Mouse (Mus musculus) kidney, embryonic 15.5 days (tissue): ENCODE data around the gene Slit3. TPM values are rescaled to one million over a fixed set of nuclear protein-coding genes. Genes with fewer than 3 reads are reported as not detected.
A peak's percentile ranks its signal among the peaks of the same experiment; 100 is the strongest.

Source experiments
- ATAC-seq: fragments of 200-750 bp; cut with Nextera tagmentation; replicated peaks from 2 replicates; pipeline ENCODE4 v1.8.0; 2017; ENCODE audit warnings: moderate TSS enrichment; ENCODE audit not compliant: low FRiP score
- H3K27ac ChIP-seq: fragments of 300-500 bp; sonication (generic); 2 replicates; pipeline ENCODE4 v1.5.1; 2015; ENCODE audit warnings: mild to moderate bottlenecking, inconsistent platforms
- H3K27me3 ChIP-seq: fragments of 300-500 bp; sonication (generic); 2 replicates; pipeline ENCODE4 v1.6.1; 2015; ENCODE audit warnings: inconsistent platforms
- H3K36me3 ChIP-seq: fragments of 300-500 bp; sonication (generic); 2 replicates; pipeline ENCODE4 v1.6.1; 2015; ENCODE audit warnings: inconsistent platforms
- H3K4me1 ChIP-seq: fragments of 300-500 bp; sonication (generic); 2 replicates; pipeline ENCODE4 v1.6.1; 2015; ENCODE audit warnings: inconsistent platforms
- H3K4me2 ChIP-seq: fragments of 300-500 bp; sonication (generic); 2 replicates; pipeline ENCODE4 v1.6.1; 2015; ENCODE audit warnings: moderate library complexity, mild to moderate bottlenecking, inconsistent platforms
- H3K4me3 ChIP-seq: fragments of 300-500 bp; sonication (generic); replicated peaks from 2 replicates; pipeline ENCODE4 v1.5.1; 2015; ENCODE audit warnings: mild to moderate bottlenecking, inconsistent platforms
- H3K9ac ChIP-seq: fragments of 300-500 bp; sonication (generic); 2 replicates; pipeline ENCODE4 v1.6.1; 2015; ENCODE audit warnings: mild to moderate bottlenecking, inconsistent platforms
- H3K9me3 ChIP-seq: fragments of 300-500 bp; sonication (generic); replicated peaks from 2 replicates; pipeline ENCODE4 v1.6.1; 2016; ENCODE audit warnings: inconsistent platforms
- WGBS: fragments of 180-500 bp; shearing (Covaris S2); methylation state at CpG from one replicate; pipeline ENCODE4 v1.1.7; 2015; ENCODE audit warnings: mixed read lengths; 5-methylcytosine and 5-hydroxymethylcytosine counted together
- polyA plus RNA-seq: library from polyadenylated mRNA; unstranded; fragments of >200 nt; fragmentation: Nextera tagmentation; extraction: Ambion mirVana; gene quantifications from 2 replicates; pipeline ENCODE4 v1.2.1, GENCODE M21; 2015

Gene Slit3
- polyA plus RNA-seq, 1 experiment from 2014 or later, result 14.9 TPM

DNA sequence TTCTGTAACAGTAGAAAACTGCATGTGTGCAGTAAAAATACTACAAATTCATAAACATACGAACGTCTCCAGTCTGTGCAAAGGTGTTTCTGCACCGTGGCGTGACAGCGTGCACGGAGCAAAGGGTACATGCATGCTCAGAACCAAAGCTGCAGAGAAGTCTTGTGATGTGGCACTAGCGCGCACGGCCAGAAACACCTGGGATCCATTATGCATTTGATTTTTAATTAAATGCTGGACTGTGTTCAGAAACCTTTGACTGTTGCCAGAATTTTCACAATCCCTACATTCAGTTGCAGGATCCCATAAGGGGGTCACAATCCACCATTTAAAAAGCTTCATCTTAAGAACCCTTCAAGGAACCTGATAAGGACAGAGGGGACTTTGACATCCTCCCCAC lies 553.2 kb downstream of the Slit3 start:
- H3K9me3 ChIP-seq, result no peaks in the 10 kb centered on the region

GRCm38 (mm10) chr11:35676744-35677143 lies 555.7 kb downstream of the Slit3 start:
- Histone ChIP-seq H3K27me3 (no peaks in the 10 kb centered on the region), H3K4me3 (no peak overlapping the region), H3K27ac (0 out of 2 replicates have a peak overlapping the region, but pooled peaks have one; percentile 46), H3K4me2 (no peak overlapping the region), H3K9me3 (no peaks in the 10 kb centered on the region), H3K4me1 (peaks cover 16% of the 10 kb centered on the region), H3K36me3 (no peaks in the 10 kb centered on the region), H3K9ac (no peak overlapping the region)
- WGBS, result 14% methylated on average over 4 of the region's 4 CpGs
- peak; percentile 91 for ATAC-seq

More for the DNA sequence above, 553.2 kb downstream of the Slit3 start:
- Histone ChIP-seq H3K4me3 (no peak overlapping the region), H3K4me1 (peaks cover 16% of the 10 kb centered on the region), H3K4me2 (no peak overlapping the region), H3K27me3 (no peaks in the 10 kb centered on the region), H3K27ac (no peak overlapping the region), H3K36me3 (no peaks in the 10 kb centered on the region), H3K9ac (no peak overlapping the region)
- ATAC-seq, result no peak
- WGBS, result 92% methylated on average over 9 of the region's 9 CpGs

- peaks cover 16% of the 10 kb centered on the region for H3K4me1 ChIP-seq
- H3K36me3 ChIP-seq, result no peaks in the 10 kb centered on the region
- H3K4me3 ChIP-seq, result no peak overlapping the region
- no peak for ATAC-seq
- no peak overlapping the region for H3K9ac ChIP-seq
- no peaks in the 10 kb centered on the region for H3K27me3 ChIP-seq
- no peaks in the 10 kb centered on the region for H3K9me3 ChIP-seq
- WGBS, result 86% methylated on average over 5 of the region's 5 CpGs
- no peak overlapping the region for H3K27ac ChIP-seq
- no peak overlapping the region for H3K4me2 ChIP-seq
These were observed 559.0 kb downstream of the Slit3 start for GRCm38 (mm10) chr11:35679976-35680375.

DNA sequence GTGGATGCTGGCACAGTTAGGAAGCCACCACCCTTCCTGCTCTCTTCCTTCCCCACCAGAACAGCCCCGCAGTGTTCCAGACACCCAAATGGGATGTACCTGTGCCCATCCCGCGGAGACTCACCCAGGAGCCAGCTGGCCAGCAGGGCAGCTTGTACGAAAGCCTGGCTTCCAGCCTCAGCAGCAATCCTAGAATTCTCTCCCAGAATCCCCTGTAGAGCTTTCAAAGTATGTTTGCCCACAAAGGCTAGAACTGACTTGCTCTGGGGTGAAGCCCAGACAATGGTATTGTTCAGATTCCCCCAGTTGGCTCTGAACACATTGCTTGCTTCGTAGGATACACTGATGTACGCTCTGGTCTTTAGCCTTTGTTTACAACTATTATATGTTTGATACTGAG lies 566.3 kb downstream of the Slit3 start:
- Histone ChIP-seq H3K27me3 (0 out of 2 replicates have a peak, but pooled peaks cover under 1% of the 10 kb centered on the region), H3K9me3 (no peaks in the 10 kb centered on the region), H3K27ac (no peak overlapping the region), H3K4me2 (no peak overlapping the region), H3K9ac (no peak overlapping the region), H3K4me1 (peaks cover 7% of the 10 kb centered on the region), H3K4me3 (no peak overlapping the region), H3K36me3 (peaks cover 5% of the 10 kb centered on the region; the same call in 1 of the 2 replicates)
- no peak for ATAC-seq
- WGBS, result 94% methylated on average over 6 of the region's 6 CpGs

- Histone ChIP-seq H3K9me3 (no peaks in the 10 kb centered on the region), H3K36me3 (peaks cover 5% of the 10 kb centered on the region; the same call in 1 of the 2 replicates), H3K4me1 (peaks cover 12% of the 10 kb centered on the region), H3K4me2 (no peak overlapping the region), H3K9ac (no peak overlapping the region), H3K27me3 (0 out of 2 replicates have a peak, but pooled peaks cover 3% of the 10 kb centered on the region), H3K4me3 (no peak overlapping the region), H3K27ac (no peak overlapping the region)
- peak; percentile 63; the same call in 1 of the 2 replicates for ATAC-seq
- WGBS, result 38% methylated on average over 7 of the region's 7 CpGs
These were observed 569.7 kb downstream of the Slit3 start for GRCm38 (mm10) chr11:35690515-35691281.

DNA sequence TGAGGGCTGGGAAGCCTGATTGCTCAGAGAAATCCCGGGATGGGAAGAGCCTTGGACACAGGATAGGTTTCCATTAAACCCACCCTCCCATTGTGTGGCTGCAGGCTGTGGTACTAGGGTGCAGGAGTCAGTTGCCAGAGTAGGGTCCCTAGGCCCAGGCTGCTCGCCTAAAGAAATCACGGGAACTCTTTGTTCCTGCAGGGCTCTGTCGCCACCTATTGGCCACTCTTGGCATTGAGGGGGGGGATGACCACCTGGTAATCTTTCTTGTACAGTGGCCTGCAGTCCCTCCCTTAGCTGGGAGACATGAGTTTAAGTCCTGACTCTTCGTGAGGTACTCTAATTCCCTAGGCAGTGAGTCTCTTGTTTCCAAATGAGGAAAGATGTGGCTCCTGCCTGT lies 572.1 kb downstream of the Slit3 start:
- Histone ChIP-seq H3K27me3 (0 out of 2 replicates have a peak, but pooled peaks cover 3% of the 10 kb centered on the region), H3K36me3 (peaks cover 5% of the 10 kb centered on the region; the same call in 1 of the 2 replicates), H3K9me3 (no peaks in the 10 kb centered on the region), H3K27ac (no peak overlapping the region), H3K4me1 (peaks cover 12% of the 10 kb centered on the region), H3K4me3 (no peak overlapping the region), H3K9ac (no peak overlapping the region), H3K4me2 (no peak overlapping the region)
- 19% methylated on average over 5 of the region's 5 CpGs for WGBS
- ATAC-seq, result peak; percentile 43

DNA sequence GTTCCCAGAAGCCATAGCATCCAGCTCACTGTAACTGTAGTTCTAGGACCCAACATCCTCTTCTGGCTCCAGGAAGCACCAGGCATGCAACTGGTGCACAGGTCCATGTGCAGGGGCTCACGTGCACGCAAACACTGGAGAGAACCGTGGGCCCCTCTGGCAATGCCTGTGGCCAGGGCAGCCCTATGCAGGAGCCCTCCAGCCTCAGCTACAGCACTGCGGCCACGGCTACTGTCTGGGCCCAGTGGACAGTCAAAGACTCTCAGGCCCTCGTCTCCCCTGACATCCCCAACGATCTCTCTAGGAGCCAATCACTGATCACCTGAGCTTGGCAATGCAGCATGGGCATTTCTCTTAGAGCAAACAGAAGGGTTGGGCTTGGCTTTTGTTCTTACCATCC lies 572.6 kb downstream of the Slit3 start:
- WGBS, result 82% methylated on average over 7 of the region's 7 CpGs
- ATAC-seq, result no peak
- no peak overlapping the region for H3K4me2 ChIP-seq

GRCm38 (mm10) chr11:35697476-35697875 lies 576.5 kb downstream of the Slit3 start:
- no peak for ATAC-seq
- Histone ChIP-seq H3K4me1 (peaks cover 6% of the 10 kb centered on the region; the same call in 1 of the 2 replicates), H3K4me2 (no peak overlapping the region), H3K36me3 (no peaks in the 10 kb centered on the region), H3K9ac (no peak overlapping the region), H3K27me3 (0 out of 2 replicates have a peak, but pooled peaks cover under 1% of the 10 kb centered on the region), H3K27ac (no peak overlapping the region), H3K4me3 (no peak overlapping the region), H3K9me3 (no peaks in the 10 kb centered on the region)
- WGBS, result 89% methylated on average over 7 of the region's 7 CpGs

More for the DNA sequence above, 572.6 kb downstream of the Slit3 start:
- Histone ChIP-seq H3K27me3 (0 out of 2 replicates have a peak, but pooled peaks cover 3% of the 10 kb centered on the region), H3K4me1 (peaks cover 12% of the 10 kb centered on the region), H3K27ac (no peak overlapping the region), H3K9me3 (no peaks in the 10 kb centered on the region), H3K9ac (no peak overlapping the region), H3K4me3 (no peak overlapping the region), H3K36me3 (peaks cover 1% of the 10 kb centered on the region; the same call in 1 of the 2 replicates)

GRCm38 (mm10) chr11:35698901-35699300 lies 577.9 kb downstream of the Slit3 start:
- no peak for ATAC-seq
- H3K27me3 ChIP-seq, result no peaks in the 10 kb centered on the region
- WGBS, result 87% methylated on average over 5 of the region's 5 CpGs
- H3K4me3 ChIP-seq, result no peak overlapping the region
- no peak overlapping the region for H3K9ac ChIP-seq
- no peak overlapping the region for H3K27ac ChIP-seq
- 0 out of 2 replicates have a peak, but pooled peaks cover 6% of the 10 kb centered on the region for H3K9me3 ChIP-seq
- no peak overlapping the region for H3K4me2 ChIP-seq
- H3K4me1 ChIP-seq, result 0 out of 2 replicates have a peak, but pooled peaks cover 3% of the 10 kb centered on the region
- peaks cover 11% of the 10 kb centered on the region for H3K36me3 ChIP-seq

DNA sequence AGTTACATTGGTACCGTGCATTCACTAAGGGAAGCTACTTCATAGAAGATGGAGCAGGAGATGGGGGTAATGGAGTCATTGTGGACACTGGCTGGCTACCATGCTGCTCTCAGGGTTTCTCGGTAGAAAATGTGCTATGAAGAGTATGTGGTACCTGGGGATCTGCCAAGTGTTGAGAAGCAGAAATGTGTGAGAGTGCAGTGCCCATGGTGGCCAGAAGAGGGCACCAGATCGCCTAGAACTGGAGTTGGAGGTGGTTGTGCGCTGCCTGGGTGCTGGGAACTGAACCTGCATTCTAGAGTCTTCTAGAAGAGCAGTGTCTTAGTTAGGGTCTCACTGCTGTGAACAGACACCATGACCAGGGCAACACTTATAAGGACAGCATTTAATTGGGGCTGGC lies 582.4 kb downstream of the Slit3 start:
- 82% methylated on average over 4 of the region's 4 CpGs for WGBS
- no peaks in the 10 kb centered on the region for H3K27me3 ChIP-seq

GRCm38 (mm10) chr11:35704381-35704780 lies 583.4 kb downstream of the Slit3 start:
- no peaks in the 10 kb centered on the region for H3K4me1 ChIP-seq
- 96% methylated on average over 13 of the region's 13 CpGs for WGBS
- H3K27ac ChIP-seq, result no peak overlapping the region
- no peak for ATAC-seq
- H3K27me3 ChIP-seq, result no peaks in the 10 kb centered on the region
- H3K9ac ChIP-seq, result no peak overlapping the region
- H3K36me3 ChIP-seq, result peaks cover 27% of the 10 kb centered on the region
- H3K9me3 ChIP-seq, result 0 out of 2 replicates have a peak, but pooled peaks cover 6% of the 10 kb centered on the region
- no peak overlapping the region for H3K4me3 ChIP-seq
- no peak overlapping the region for H3K4me2 ChIP-seq

More for the DNA sequence above, 582.4 kb downstream of the Slit3 start:
- no peak overlapping the region for H3K9ac ChIP-seq
- 0 out of 2 replicates have a peak, but pooled peaks cover 6% of the 10 kb centered on the region for H3K9me3 ChIP-seq
- H3K27ac ChIP-seq, result no peak overlapping the region
- no peak overlapping the region for H3K4me3 ChIP-seq
- no peak for ATAC-seq
- H3K36me3 ChIP-seq, result peaks cover 27% of the 10 kb centered on the region
- no peaks in the 10 kb centered on the region for H3K4me1 ChIP-seq
- no peak overlapping the region for H3K4me2 ChIP-seq

GRCm38 (mm10) chr11:35704927-35705326 lies 583.9 kb downstream of the Slit3 start:
- ATAC-seq, result no peak
- WGBS, result 87% methylated on average over 5 of the region's 5 CpGs
- no peak overlapping the region for H3K4me3 ChIP-seq
- no peak overlapping the region for H3K9ac ChIP-seq
- no peak overlapping the region for H3K27ac ChIP-seq
- H3K36me3 ChIP-seq, result peaks cover 27% of the 10 kb centered on the region
- H3K4me2 ChIP-seq, result no peak overlapping the region
- no peaks in the 10 kb centered on the region for H3K27me3 ChIP-seq
- H3K4me1 ChIP-seq, result no peaks in the 10 kb centered on the region
- 0 out of 2 replicates have a peak, but pooled peaks cover 6% of the 10 kb centered on the region for H3K9me3 ChIP-seq
